Mouse (Mus musculus): ENCODE results near the gene Ubl3.

DNA sequence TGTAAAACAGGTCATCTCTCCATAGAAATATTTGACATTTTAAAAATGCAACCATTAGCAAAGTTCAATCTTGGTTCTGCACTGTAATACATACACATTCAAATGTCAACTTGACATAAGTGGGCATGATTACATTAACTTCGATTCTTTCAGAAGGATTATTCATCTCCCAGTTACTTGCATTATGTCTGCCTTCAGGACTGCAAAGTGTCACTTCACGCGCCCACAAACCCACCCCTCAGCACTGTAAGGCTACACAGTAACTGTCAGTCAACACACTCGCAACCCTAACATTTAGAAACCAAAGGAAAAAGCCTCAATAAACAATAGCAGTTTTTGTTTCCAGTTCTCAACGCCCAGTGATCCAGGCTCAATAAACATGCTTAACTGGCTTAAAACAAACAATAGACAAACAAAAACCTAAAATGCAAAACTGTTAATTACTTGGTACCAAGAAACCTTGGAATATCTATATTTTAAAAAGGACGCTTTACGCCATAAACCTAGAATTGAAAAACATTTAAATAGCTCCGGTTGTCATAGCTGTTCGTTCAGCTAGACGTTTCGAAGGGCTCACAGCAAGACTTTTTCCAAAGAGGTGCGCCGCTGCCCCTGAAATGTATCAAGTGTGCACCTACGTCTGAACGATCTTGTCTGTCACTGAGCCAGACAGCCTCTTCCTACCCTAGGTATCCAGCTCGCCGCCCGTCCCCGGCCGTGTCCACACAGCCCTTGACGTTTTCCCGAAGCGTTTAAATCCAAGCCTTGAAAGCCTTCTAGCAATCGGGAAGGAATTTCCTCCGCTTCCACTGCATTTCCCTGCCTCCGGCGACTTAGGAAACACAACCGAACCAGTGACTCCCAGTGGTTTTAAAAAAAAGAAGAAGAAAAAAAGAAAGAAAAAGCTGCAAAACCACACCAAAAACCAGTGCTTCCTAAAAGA, 1.5 kb downstream of the Ubl3 start:
- TF ChIP-seq CTCF (IDR thresholded peaks at IDR 0.05; ENCODE audit: control insufficient read depth, insufficient read depth, insufficient read length) (no peak), MYOG (IDR thresholded peaks at IDR 0.05; ENCODE audit: control insufficient read depth, extremely low read depth, insufficient read length) (no peak), MYOD1 (IDR thresholded peaks at IDR 0.05; ENCODE audit: control insufficient read depth, insufficient read length, low read depth) (no peak), FOSL1 (IDR thresholded peaks at IDR 0.05; ENCODE audit: insufficient read depth, low read length, poor library complexity, severe bottlenecking) (no peak)

Data from C2C12 (cell line).